Mouse (Mus musculus) liver, embryonic 14.5 days (tissue): ENCODE measurements around the gene Nmnat1.

Experiments
- CTCF ChIP-seq: IDR thresholded peaks from 2 replicates; pipeline ENCODE4 v1.5.1; 2016; ENCODE audit warnings: antibody characterized with exemption, low read depth, control low read depth
- EP300 ChIP-seq: IDR thresholded peaks from 2 replicates; pipeline ENCODE4 v1.6.1; 2016; ENCODE audit warnings: antibody characterized with exemption, low read depth

GRCm38 (mm10) chr4:149496612-149497011 lies 11.6 kb upstream of the Nmnat1 start:
- TF ChIP-seq CTCF (no peak), EP300 (no peak)
